In the genomic region with DNA sequence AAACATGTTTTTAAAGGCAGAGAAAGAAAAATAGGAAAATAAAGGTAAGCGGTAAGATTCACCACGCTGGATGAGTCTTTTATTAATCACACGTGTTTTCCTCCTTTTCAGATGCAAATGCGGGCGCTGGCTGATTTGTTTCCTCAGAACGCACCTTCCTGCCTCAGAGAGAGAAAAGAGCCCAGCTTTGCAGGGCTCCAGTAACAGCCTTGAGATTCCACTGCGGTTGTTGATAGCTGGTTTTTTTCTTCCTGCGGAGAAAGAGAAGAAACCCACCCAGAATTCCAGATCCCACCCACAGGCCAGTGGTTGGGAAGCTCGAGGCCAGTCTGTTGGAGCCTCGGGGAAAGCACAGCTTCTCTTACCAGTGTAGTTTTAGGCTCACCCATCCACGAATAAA, we compare ENCODE assay signal across 20 mouse cellular contexts.
DNase-seq lines count a peak whose midpoint lies in the region; ATAC-seq lines count a peak whose summit lies in the region.
"Had no signal": no experiment of that assay in that cellular context is flagged by ENCODE, and none has a peak within 500 bp of the region (broad histone marks: within the 10 kb centered on the region; RNA-seq: fewer than 3 reads in every experiment).

No protein-coding gene starts in this region.

- H3K4me2 ChIP-seq in hindbrain, embryonic 12.5 days (replicated peaks), result 0 out of 2 replicates have a peak overlapping the region, but pooled peaks have one; percentile 3
- no peak overlapping the region for H3K4me2 ChIP-seq in hindbrain, embryonic 13.5 days
- peak overlapping the region; percentile 31 for H3K4me2 ChIP-seq in forebrain, embryonic 14.5 days (ENCODE audit: low read length)
- H3K4me2 ChIP-seq in neural tube, embryonic 11.5 days (ENCODE audit: low read depth), result no peak overlapping the region; the same call in 1 of the 2 replicates
- H3K4me2 ChIP-seq: embryonic facial prominence, embryonic 13.5 days; kidney, embryonic 15.5 days; limb, embryonic 15.5 days had no signal

- no peaks in the 10 kb centered on the region for H3K36me3 ChIP-seq in hindbrain, embryonic 12.5 days
- no peaks in the 10 kb centered on the region for H3K36me3 ChIP-seq in hindbrain, embryonic 13.5 days
- no peaks in the 10 kb centered on the region for H3K36me3 ChIP-seq in forebrain, embryonic 14.5 days (ENCODE audit: control insufficient read depth, insufficient read depth, low read length)
- H3K36me3 ChIP-seq in neural tube, embryonic 11.5 days (ENCODE audit: control insufficient read depth, insufficient read depth, low read length), result no peaks in the 10 kb centered on the region
- H3K36me3 ChIP-seq: embryonic facial prominence, embryonic 13.5 days; G1E; kidney, embryonic 15.5 days; limb, embryonic 15.5 days had no signal

- H3K9ac ChIP-seq in hindbrain, embryonic 12.5 days, result no peak overlapping the region
- no peak overlapping the region for H3K9ac ChIP-seq in hindbrain, embryonic 13.5 days
- peak overlapping the region; percentile 33; the same call in 1 of the 2 replicates for H3K9ac ChIP-seq in forebrain, embryonic 14.5 days (ENCODE audit: low read length)
- H3K9ac ChIP-seq in neural tube, embryonic 11.5 days (ENCODE audit: low read length), result no peak overlapping the region
- H3K9ac ChIP-seq: embryonic facial prominence, embryonic 13.5 days; kidney, embryonic 15.5 days; limb, embryonic 15.5 days; liver, postnatal 0 days had no signal

- H3K27ac ChIP-seq in hindbrain, embryonic 12.5 days, result no peak overlapping the region
- no peak overlapping the region for H3K27ac ChIP-seq in hindbrain, embryonic 13.5 days
- H3K27ac ChIP-seq in forebrain, embryonic 14.5 days (ENCODE audit: low read depth, low read length), result peak overlapping the region; percentile 77; the same call in 1 of the 2 replicates
- H3K27ac ChIP-seq in neural tube, embryonic 11.5 days (ENCODE audit: low read depth, low read length), result no peak overlapping the region
- H3K27ac ChIP-seq: embryonic facial prominence, embryonic 13.5 days; gastrocnemius, adult 2 months; kidney, embryonic 15.5 days; layer of hippocampus, adult 2 months; limb, embryonic 15.5 days had no signal

- peaks cover 60% of the 10 kb centered on the region for H3K27me3 ChIP-seq in hindbrain, embryonic 12.5 days
- H3K27me3 ChIP-seq in hindbrain, embryonic 13.5 days, result peaks cover 75% of the 10 kb centered on the region
- no peaks in the 10 kb centered on the region for H3K27me3 ChIP-seq in forebrain, embryonic 14.5 days (replicated peaks; ENCODE audit: control insufficient read depth, insufficient read depth, low read length)
- H3K27me3 ChIP-seq in neural tube, embryonic 11.5 days (ENCODE audit: control insufficient read depth, insufficient read depth, low read length), result peaks cover 26% of the 10 kb centered on the region

- peaks cover 31% of the 10 kb centered on the region for H3K4me1 ChIP-seq in hindbrain, embryonic 12.5 days
- H3K4me1 ChIP-seq in hindbrain, embryonic 13.5 days (replicated peaks), result peaks cover 32% of the 10 kb centered on the region
- H3K4me1 ChIP-seq in forebrain, embryonic 14.5 days (ENCODE audit: control insufficient read depth, insufficient read depth, low read length), result peaks cover 33% of the 10 kb centered on the region
- peaks cover 17% of the 10 kb centered on the region for H3K4me1 ChIP-seq in neural tube, embryonic 11.5 days (ENCODE audit: control insufficient read depth, insufficient read depth, low read length)

- 1% methylated on average over 11 of the region's 11 CpGs for WGBS in hindbrain, embryonic 12.5 days
- 0% methylated on average over 11 of the region's 11 CpGs for WGBS in hindbrain, embryonic 13.5 days
- WGBS in forebrain, embryonic 14.5 days, result under 1% methylated on average over 11 of the region's 11 CpGs
- 2% methylated on average over 11 of the region's 11 CpGs for WGBS in neural tube, embryonic 11.5 days

- ATAC-seq in hindbrain, embryonic 12.5 days (ENCODE audit: low FRiP score), result no peak
- ATAC-seq in hindbrain, embryonic 13.5 days (ENCODE audit: low FRiP score), result no peak
- ATAC-seq in forebrain, embryonic 14.5 days, result no peak
- ATAC-seq in neural tube, embryonic 11.5 days (ENCODE audit: insufficient read depth, low FRiP score, low TSS enrichment), result no peak
- ATAC-seq in cerebellum, adult (ENCODE audit: insufficient number of reproducible peaks, low FRiP score, low TSS enrichment), result no peak
- ATAC-seq: liver, postnatal 0 days had no signal

- H3K4me3 ChIP-seq in hindbrain, embryonic 12.5 days, result no peak overlapping the region
- no peak overlapping the region for H3K4me3 ChIP-seq in hindbrain, embryonic 13.5 days
- H3K4me3 ChIP-seq in forebrain, embryonic 14.5 days (ENCODE audit: low read depth, low read length), result no peak overlapping the region
- H3K4me3 ChIP-seq in neural tube, embryonic 11.5 days (ENCODE audit: low read depth, low read length), result no peak overlapping the region
- H3K4me3 ChIP-seq: embryonic facial prominence, embryonic 13.5 days; gastrocnemius, adult 2 months; kidney, embryonic 15.5 days; layer of hippocampus, adult 2 months; limb, embryonic 15.5 days had no signal

- no peaks in the 10 kb centered on the region for H3K9me3 ChIP-seq in hindbrain, embryonic 12.5 days (replicated peaks)
- H3K9me3 ChIP-seq in hindbrain, embryonic 13.5 days, result no peaks in the 10 kb centered on the region
- H3K9me3 ChIP-seq in forebrain, embryonic 14.5 days (replicated peaks; ENCODE audit: control insufficient read depth, low read length), result no peaks in the 10 kb centered on the region
- no peaks in the 10 kb centered on the region for H3K9me3 ChIP-seq in neural tube, embryonic 11.5 days (ENCODE audit: control insufficient read depth, low read length)
- H3K9me3 ChIP-seq: embryonic facial prominence, embryonic 13.5 days; G1E; kidney, embryonic 15.5 days; limb, embryonic 15.5 days had no signal

- DNase-seq in embryo, embryonic 10.5 days (ENCODE audit: low spot score), result peak; percentile 66
- DNase-seq in forebrain, embryonic 14.5 days (ENCODE audit: low spot score), result peak; percentile 67
- DNase-seq in neural tube, embryonic 11.5 days (ENCODE audit: low spot score), result peak; percentile 51
- DNase-seq in kidney, adult 11 months, result no peak
- no peak for DNase-seq in layer of hippocampus, postnatal 10 days (ENCODE audit: low spot score in 2 of 2)
- DNase-seq: adrenal gland, postnatal 14 days; cerebellum, adult 9-11 months; gastrocnemius, adult 2 months; heart, adult 11 months; heart, postnatal 10 days; liver, postnatal 0 days; lung, postnatal 36 days had no signal

Comparison
In these comparisons a context has a peak if more than half of its experiments do, and no peak if none do; other contexts are left out.
1. H3K4me2 ChIP-seq: peak in hindbrain, embryonic 12.5 days (single experiment) and forebrain, embryonic 14.5 days (single experiment); none in hindbrain, embryonic 13.5 days (single experiment) and neural tube, embryonic 11.5 days (single experiment).
2. DNase-seq: peak in embryo, embryonic 10.5 days (single experiment), forebrain, embryonic 14.5 days (single experiment) and neural tube, embryonic 11.5 days (single experiment); none in kidney, adult 11 months (single experiment) and layer of hippocampus, postnatal 10 days (0 of 2).